8 mouse cellular contexts compared by ENCODE assay signal in the genomic region with DNA sequence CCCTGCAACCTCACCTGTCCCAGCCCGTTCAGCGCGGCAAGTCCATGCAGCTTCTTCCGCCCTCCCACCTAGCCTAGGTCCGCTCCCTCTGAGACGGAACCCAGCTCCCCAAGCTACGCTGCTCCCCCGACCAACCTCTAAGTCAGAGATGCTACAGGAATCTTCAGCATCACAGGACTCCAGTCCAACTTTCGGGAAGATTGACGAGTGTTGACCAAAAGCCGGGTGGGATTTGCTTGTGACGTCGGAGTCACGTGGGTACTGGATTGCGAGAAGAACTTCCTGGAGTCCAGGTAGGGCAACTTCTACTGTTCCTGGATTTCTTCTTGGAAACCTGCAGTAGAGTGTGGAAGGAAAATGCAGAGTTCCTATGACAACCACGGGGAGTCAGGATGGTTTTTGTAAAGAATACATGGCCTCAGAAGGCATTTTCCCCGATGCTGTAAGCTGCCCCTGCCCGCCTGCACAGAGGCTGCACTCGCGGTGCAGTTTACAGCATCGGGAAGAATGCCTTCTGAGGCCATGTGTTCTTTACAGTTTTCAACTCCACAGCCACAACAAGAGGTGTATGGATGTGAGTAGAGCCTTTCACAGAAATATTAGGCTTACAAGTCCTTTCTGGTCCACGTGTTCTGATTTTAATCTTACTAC. TPM values are rescaled to one million over a fixed set of nuclear protein-coding genes. Genes with fewer than 3 reads are reported as not detected.
DNase-seq lines count a peak whose midpoint lies in the region; ATAC-seq and TF ChIP-seq lines count a peak whose summit lies in the region.

Gene Zfp459 (minus strand): TSS at position 212 of the 651 bp plus-strand sequence.

- peak within 1 kb of the TSS; percentile 92 for H3K4me3 ChIP-seq in E14TG2a.4 (replicated peaks; ENCODE audit: low read length)
- peak within 1 kb of the TSS; percentile 67 for H3K4me3 ChIP-seq in brown adipose tissue, adult 24 weeks (ENCODE audit: insufficient read depth, low read depth, low read length)
- peak within 1 kb of the TSS; percentile 47 for H3K4me3 ChIP-seq in forebrain, embryonic 11.5 days (ENCODE audit: low read depth, low read length)
- peak within 1 kb of the TSS; percentile 71 for H3K4me3 ChIP-seq in hindbrain, embryonic 15.5 days

- peak within 1 kb of the TSS; percentile 66 for H3K4me2 ChIP-seq in forebrain, embryonic 11.5 days (ENCODE audit: low read depth, low read length, severe bottlenecking)
- peak within 1 kb of the TSS; percentile 92 for H3K4me2 ChIP-seq in hindbrain, embryonic 15.5 days

- peaks cover 3% of the 10 kb centered on the region; the same call in 1 of the 2 replicates for H3K9me3 ChIP-seq in E14TG2a.4 (ENCODE audit: low read length)
- no peaks in the 10 kb centered on the region for H3K9me3 ChIP-seq in forebrain, embryonic 11.5 days (ENCODE audit: control insufficient read depth, low read length)
- no peaks in the 10 kb centered on the region for H3K9me3 ChIP-seq in hindbrain, embryonic 15.5 days

- no peak for TF ChIP-seq CTCF in E14TG2a.4 (conservative IDR thresholded peaks at IDR 0.05; ENCODE audit: low read length)

- H3K27me3 ChIP-seq in E14TG2a.4 (ENCODE audit: insufficient read depth, low read length), result no peaks in the 10 kb centered on the region
- no peaks in the 10 kb centered on the region for H3K27me3 ChIP-seq in forebrain, embryonic 11.5 days (ENCODE audit: control insufficient read depth, insufficient read depth, low read length)
- H3K27me3 ChIP-seq in hindbrain, embryonic 15.5 days, result no peaks in the 10 kb centered on the region

- H3K4me1 ChIP-seq in E14TG2a.4 (replicated peaks; ENCODE audit: low read depth, low read length), result peaks cover 68% of the 10 kb centered on the region
- peaks cover 3% of the 10 kb centered on the region; the same call in 1 of the 2 replicates for H3K4me1 ChIP-seq in brown adipose tissue, adult 24 weeks (ENCODE audit: control insufficient read depth, insufficient read depth, insufficient read length, low read length)
- H3K4me1 ChIP-seq in forebrain, embryonic 11.5 days (replicated peaks; ENCODE audit: control insufficient read depth, insufficient read depth, low read length), result peaks cover 4% of the 10 kb centered on the region; the same call in 1 of the 2 replicates
- peaks cover 9% of the 10 kb centered on the region; the same call in 1 of the 2 replicates for H3K4me1 ChIP-seq in hindbrain, embryonic 15.5 days (replicated peaks)

- H3K27ac ChIP-seq in brown adipose tissue, adult 24 weeks (replicated peaks; ENCODE audit: low read depth, low read length), result no peak within 1 kb of the TSS
- no peak within 1 kb of the TSS for H3K27ac ChIP-seq in forebrain, embryonic 11.5 days (ENCODE audit: low read depth, low read length)
- H3K27ac ChIP-seq in hindbrain, embryonic 15.5 days (replicated peaks), result no peak within 1 kb of the TSS

- peak within 1 kb of the TSS; percentile 39 for H3K9ac ChIP-seq in forebrain, embryonic 11.5 days (ENCODE audit: low read length)
- peak within 1 kb of the TSS; percentile 61 for H3K9ac ChIP-seq in hindbrain, embryonic 15.5 days

- peak; percentile 82 for ATAC-seq in forebrain, embryonic 11.5 days (replicated peaks; ENCODE audit: low FRiP score)
- peak; percentile 91 for ATAC-seq in hindbrain, embryonic 15.5 days (ENCODE audit: low FRiP score, low read depth)

- peaks cover 18% of the 10 kb centered on the region for H3K36me3 ChIP-seq in E14TG2a.4 (ENCODE audit: insufficient read depth, low read length)
- H3K36me3 ChIP-seq in forebrain, embryonic 11.5 days (ENCODE audit: control insufficient read depth, insufficient read depth, low read length), result no peaks in the 10 kb centered on the region
- H3K36me3 ChIP-seq in hindbrain, embryonic 15.5 days, result no peaks in the 10 kb centered on the region

- 3% methylated on average over 22 of the region's 22 CpGs for WGBS in forebrain, embryonic 11.5 days
- 2% methylated on average over 22 of the region's 22 CpGs for WGBS in hindbrain, embryonic 15.5 days

- peak; percentile 69 for DNase-seq in forebrain, embryonic 11.5 days (ENCODE audit: low spot score)
- DNase-seq in layer of hippocampus, postnatal 36 days, result peak; percentile 19 to 25
- DNase-seq in lung, postnatal 36 days, result peak; percentile 75
- peak; percentile 77 for DNase-seq in retina, embryonic 14.5 days (ENCODE audit: low spot score)
- DNase-seq in thymus, postnatal 4 days, result peak; percentile 66

RNA-seq across cellular contexts. Expression of gene Zfp459, which starts in this region (rescaled TPM):
- polyA plus RNA-seq in brown adipose tissue, adult 24 weeks (2012; ENCODE audit: insufficient read depth, insufficient read length, missing spikeins), result 0.52 TPM in 1 of 2 replicates, not detected in the other
- polyA plus RNA-seq in forebrain, embryonic 11.5 days (2014; fragmentation: Nextera tagmentation; extraction: Ambion mirVana), result 0.56 and 0.76 TPM in 2 replicates
- 0.68 and 1.5 TPM in 2 replicates for polyA plus RNA-seq in hindbrain, embryonic 15.5 days (2015; fragmentation: Nextera tagmentation; extraction: Ambion mirVana)
- 1 to 10 TPM; 2.5 to 2.9 TPM for total RNA-seq in layer of hippocampus, postnatal 36 days (2021)

Comparison
In these comparisons a context has a peak if more than half of its experiments do, and no peak if none do; other contexts are left out.
1. Peak in DNase-seq, ATAC-seq, H3K4me3 ChIP-seq, H3K9ac ChIP-seq and H3K4me2 ChIP-seq in forebrain, embryonic 11.5 days; RNA of the gene not detected or under 1 TPM.
2. DNase-seq: peak in every context shown above with its lines; median percentile 77 in retina, embryonic 14.5 days; 75 in lung, postnatal 36 days; 69 in forebrain, embryonic 11.5 days; 66 in thymus, postnatal 4 days; 22 in layer of hippocampus, postnatal 36 days.